Comparison of ENCODE assay signal across 8 mouse cellular contexts in genomic region chr7:132930850-132931559, GRCm38 (mm10). TPM values are rescaled to one million over a fixed set of nuclear protein-coding genes. Genes with fewer than 3 reads are reported as not detected.
DNase-seq lines count a peak whose midpoint lies in the region; ATAC-seq and TF ChIP-seq lines count a peak whose summit lies in the region.

Gene Zranb1, plus strand, starts transcription at chr7:132931142.

- peak; percentile 95 for DNase-seq in c-Kit-positive CD71-positive TER-119-positive erythroid progenitor cells, embryonic 14.5 days (ENCODE audit: low spot score)
- DNase-seq in heart, postnatal 0 days (ENCODE audit: low spot score), result peak; percentile 98
- peak; percentile 99 for DNase-seq in kidney, postnatal 4 days

- no peaks in the 10 kb centered on the region for H3K36me3 ChIP-seq in E14TG2a.4 (ENCODE audit: insufficient read depth, low read length)
- no peaks in the 10 kb centered on the region for H3K36me3 ChIP-seq in forebrain, embryonic 12.5 days (replicated peaks)
- H3K36me3 ChIP-seq in heart, postnatal 0 days (replicated peaks; ENCODE audit: control insufficient read depth, insufficient read depth, low read length), result no peaks in the 10 kb centered on the region
- no peaks in the 10 kb centered on the region for H3K36me3 ChIP-seq in liver, embryonic 16.5 days (ENCODE audit: control insufficient read depth, insufficient read depth)
- no peaks in the 10 kb centered on the region for H3K36me3 ChIP-seq in neural tube, embryonic 13.5 days
- H3K36me3 ChIP-seq in testis, adult 2 months (ENCODE audit: control insufficient read depth, insufficient read depth, low read length), result no peaks in the 10 kb centered on the region

- peak; percentile 90 for TF ChIP-seq POLR2A in testis, adult 2 months (IDR thresholded peaks at IDR 0.05; ENCODE audit: control insufficient read depth, low read depth, low read length)

- peak within 1 kb of the TSS; percentile 99 for H3K27ac ChIP-seq in forebrain, embryonic 12.5 days
- peak within 1 kb of the TSS; percentile 98 for H3K27ac ChIP-seq in heart, postnatal 0 days (ENCODE audit: low read depth)
- peak within 1 kb of the TSS; percentile 99 for H3K27ac ChIP-seq in liver, embryonic 16.5 days (ENCODE audit: low read length)
- peak within 1 kb of the TSS; percentile 99 for H3K27ac ChIP-seq in neural tube, embryonic 13.5 days (replicated peaks)
- peak within 1 kb of the TSS; percentile 98 for H3K27ac ChIP-seq in testis, adult 2 months (ENCODE audit: control insufficient read depth, insufficient read depth, low read depth, low read length)

- H3K4me1 ChIP-seq in E14TG2a.4 (replicated peaks; ENCODE audit: low read depth, low read length), result peaks cover 14% of the 10 kb centered on the region
- H3K4me1 ChIP-seq in forebrain, embryonic 12.5 days, result peaks cover 16% of the 10 kb centered on the region
- peaks cover 7% of the 10 kb centered on the region; the same call in 1 of the 2 replicates for H3K4me1 ChIP-seq in heart, postnatal 0 days (ENCODE audit: control insufficient read depth, insufficient read depth)
- H3K4me1 ChIP-seq in liver, embryonic 16.5 days (ENCODE audit: control insufficient read depth, low read depth, low read length), result peaks cover 10% of the 10 kb centered on the region
- peaks cover 19% of the 10 kb centered on the region for H3K4me1 ChIP-seq in neural tube, embryonic 13.5 days (replicated peaks)
- H3K4me1 ChIP-seq in testis, adult 2 months (ENCODE audit: control insufficient read depth, insufficient read depth, low read length), result no peaks in the 10 kb centered on the region

- peak within 1 kb of the TSS; percentile 76 for H3K4me2 ChIP-seq in forebrain, embryonic 12.5 days
- H3K4me2 ChIP-seq in heart, postnatal 0 days (ENCODE audit: low read depth, low read length), result peak within 1 kb of the TSS; percentile 77
- H3K4me2 ChIP-seq in liver, embryonic 16.5 days (ENCODE audit: low read depth, low read length), result peak within 1 kb of the TSS; percentile 92
- H3K4me2 ChIP-seq in neural tube, embryonic 13.5 days, result peak within 1 kb of the TSS; percentile 73

- no peak for TF ChIP-seq EP300 in heart, postnatal 0 days (IDR thresholded peaks at IDR 0.05; ENCODE audit: low read depth)

- H3K4me3 ChIP-seq in E14TG2a.4 (replicated peaks; ENCODE audit: low read length), result peak within 1 kb of the TSS; percentile 92
- H3K4me3 ChIP-seq in forebrain, embryonic 12.5 days (replicated peaks), result peak within 1 kb of the TSS; percentile 97
- H3K4me3 ChIP-seq in heart, postnatal 0 days (ENCODE audit: low read depth, low read length), result peak within 1 kb of the TSS; percentile 91
- H3K4me3 ChIP-seq in liver, embryonic 16.5 days (ENCODE audit: low read depth, low read length), result peak within 1 kb of the TSS; percentile 98
- peak within 1 kb of the TSS; percentile 80 for H3K4me3 ChIP-seq in neural tube, embryonic 13.5 days
- H3K4me3 ChIP-seq in testis, adult 2 months (ENCODE audit: control insufficient read depth, low read depth, low read length), result peak within 1 kb of the TSS; percentile 100

- ATAC-seq in forebrain, embryonic 12.5 days (ENCODE audit: low FRiP score), result peak; percentile 100
- ATAC-seq in heart, postnatal 0 days (ENCODE audit: insufficient read depth, low read depth), result peak; percentile 99
- ATAC-seq in liver, embryonic 16.5 days (ENCODE audit: low read depth), result peak; percentile 97
- ATAC-seq in neural tube, embryonic 13.5 days (ENCODE audit: low read depth), result peak; percentile 99

- WGBS in forebrain, embryonic 12.5 days, result under 1% methylated on average over 77 of the region's 93 CpGs
- WGBS in heart, postnatal 0 days, result under 1% methylated on average over 73 of the region's 93 CpGs
- WGBS in liver, embryonic 16.5 days (ENCODE audit: insufficient replicate concordance), result under 1% methylated on average over 89 of the region's 93 CpGs
- under 1% methylated on average over 93 of the region's 93 CpGs for WGBS in neural tube, embryonic 13.5 days

- H3K27me3 ChIP-seq in E14TG2a.4 (ENCODE audit: insufficient read depth, low read length), result 0 out of 2 replicates have a peak, but pooled peaks cover under 1% of the 10 kb centered on the region
- no peaks in the 10 kb centered on the region for H3K27me3 ChIP-seq in forebrain, embryonic 12.5 days
- H3K27me3 ChIP-seq in heart, postnatal 0 days (ENCODE audit: control insufficient read depth, insufficient read depth, low read length), result no peaks in the 10 kb centered on the region
- H3K27me3 ChIP-seq in liver, embryonic 16.5 days (ENCODE audit: control insufficient read depth, insufficient read depth, low read depth, low read length), result no peaks in the 10 kb centered on the region
- no peaks in the 10 kb centered on the region for H3K27me3 ChIP-seq in neural tube, embryonic 13.5 days
- no peaks in the 10 kb centered on the region for H3K27me3 ChIP-seq in testis, adult 2 months (ENCODE audit: control insufficient read depth, insufficient read depth, low read length)

- TF ChIP-seq CTCF in E14TG2a.4 (conservative IDR thresholded peaks at IDR 0.05; ENCODE audit: low read length), result no peak
- no peak for TF ChIP-seq CTCF in heart, postnatal 0 days (IDR thresholded peaks at IDR 0.05; ENCODE audit: low read depth)
- TF ChIP-seq CTCF in testis, adult 2 months (IDR thresholded peaks at IDR 0.05; ENCODE audit: control insufficient read depth, insufficient read depth, insufficient replicate concordance, low read depth, low read length), result no peak; the same call in 1 of the 2 replicates

- H3K9me3 ChIP-seq in E14TG2a.4 (ENCODE audit: low read length), result no peaks in the 10 kb centered on the region
- no peaks in the 10 kb centered on the region for H3K9me3 ChIP-seq in forebrain, embryonic 12.5 days
- H3K9me3 ChIP-seq in heart, postnatal 0 days (replicated peaks; ENCODE audit: control insufficient read depth, low read length), result no peaks in the 10 kb centered on the region
- no peaks in the 10 kb centered on the region for H3K9me3 ChIP-seq in liver, embryonic 16.5 days (replicated peaks; ENCODE audit: control insufficient read depth, low read length)
- no peaks in the 10 kb centered on the region for H3K9me3 ChIP-seq in neural tube, embryonic 13.5 days

- H3K9ac ChIP-seq in forebrain, embryonic 12.5 days, result peak within 1 kb of the TSS; percentile 97
- H3K9ac ChIP-seq in heart, postnatal 0 days (replicated peaks; ENCODE audit: low read depth, low read length), result peak within 1 kb of the TSS; percentile 93
- peak within 1 kb of the TSS; percentile 100 for H3K9ac ChIP-seq in liver, embryonic 16.5 days (ENCODE audit: low read depth, low read length)
- peak within 1 kb of the TSS; percentile 92 for H3K9ac ChIP-seq in neural tube, embryonic 13.5 days

RNA-seq across cellular contexts. Expression of gene Zranb1, which starts in this region (rescaled TPM):
- polyA plus RNA-seq in forebrain, embryonic 12.5 days (2016; fragmentation: Nextera tagmentation; extraction: Ambion mirVana), result 18.5 and 20.1 TPM in 2 replicates
- 19.9 and 49.6 TPM in 2 replicates for total RNA-seq in heart, postnatal 0 days (2014; rRNA removed; ENCODE audit: low replicate concordance)
- 8.9 and 9.9 TPM in 2 replicates for polyA plus RNA-seq in heart, postnatal 0 days (2015; fragmentation: Nextera tagmentation; extraction: Ambion mirVana)
- 5.6 and 5.8 TPM in 2 replicates for polyA plus RNA-seq in liver, embryonic 16.5 days (2015; fragmentation: Nextera tagmentation; extraction: Ambion mirVana)
- 22.6 and 22.9 TPM in 2 replicates for polyA plus RNA-seq in neural tube, embryonic 13.5 days (2015; fragmentation: Nextera tagmentation; extraction: Ambion mirVana)
- 28.6 and 38.7 TPM in 2 replicates for polyA plus RNA-seq in testis, adult 2 months (2012; rRNA removed)

Comparison
In these comparisons a context has a peak if more than half of its experiments do, and no peak if none do; other contexts are left out.
1. Peak in every context shown above with its lines: DNase-seq, ATAC-seq, H3K4me3 ChIP-seq and H3K27ac ChIP-seq.